Mouse (Mus musculus) forelimb bud, embryonic 11.5 days (tissue): ENCODE measurements around the gene Dock7.

Experiments used
- DNase-seq: peaks from one replicate; pipeline ENCODE4 v3.0.0-alpha.2; 2012; ENCODE audit warnings: low read depth, low spot score

The Dock7 gene

DNA sequence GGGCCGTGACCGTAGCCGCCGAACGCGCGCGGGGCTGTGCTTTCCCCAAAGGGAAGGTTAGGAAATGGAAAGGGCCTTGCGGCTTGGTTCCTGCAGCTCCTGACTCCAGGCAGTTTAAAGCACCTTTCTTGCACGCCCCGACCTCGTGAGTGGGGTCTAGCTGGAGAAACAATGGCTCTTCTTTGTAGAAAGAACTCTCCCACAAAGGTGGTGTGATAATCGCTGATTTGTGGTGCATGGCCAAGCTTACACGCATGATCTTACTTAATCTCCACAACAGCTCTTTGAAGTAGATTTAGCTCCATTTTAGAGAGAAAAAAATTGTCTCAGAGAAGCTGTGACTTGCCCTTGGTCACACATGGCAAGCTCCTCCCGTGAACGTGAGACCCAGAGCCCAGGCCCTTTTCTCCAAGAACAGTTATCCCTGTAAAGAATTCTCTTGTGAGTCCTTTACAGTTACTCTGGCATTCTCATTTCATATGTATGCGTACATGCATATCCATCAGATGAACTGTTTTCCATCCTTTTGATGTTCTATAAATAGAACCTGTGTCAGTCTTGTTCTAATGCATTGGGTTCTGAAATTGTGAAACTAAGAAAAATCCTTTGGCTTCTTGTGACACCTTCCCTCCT is 524 bp upstream of the Dock7 start:
- peak; percentile 35 for DNase-seq

GRCm38 (mm10) chr4:99119051-99119450 is 1.7 kb downstream of the Dock7 start:
- DNase-seq, result no peak

- DNase-seq, result no peak
Measured at GRCm38 (mm10) chr4:99115797-99116196, 4.9 kb downstream of the Dock7 start.

DNA sequence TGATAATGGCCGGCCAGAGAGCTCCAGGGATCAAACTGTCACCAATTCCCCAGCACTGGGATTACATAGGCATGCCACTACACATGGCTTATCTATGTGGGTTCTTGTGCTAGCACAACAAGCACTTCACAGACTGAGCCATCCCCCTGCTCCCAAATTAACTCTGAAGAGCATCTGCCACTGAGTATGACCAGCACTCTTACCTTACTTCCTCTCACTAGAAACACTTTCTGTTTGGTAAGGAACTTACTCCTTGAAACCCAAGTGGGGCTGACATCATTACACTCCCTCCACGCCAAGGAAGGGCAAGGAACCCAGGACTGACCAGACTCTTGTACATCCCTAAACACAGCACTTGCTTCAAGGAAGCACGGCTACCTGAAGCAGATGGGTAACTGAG is 9.0 kb downstream of the Dock7 start:
- DNase-seq, result no peak

DNA sequence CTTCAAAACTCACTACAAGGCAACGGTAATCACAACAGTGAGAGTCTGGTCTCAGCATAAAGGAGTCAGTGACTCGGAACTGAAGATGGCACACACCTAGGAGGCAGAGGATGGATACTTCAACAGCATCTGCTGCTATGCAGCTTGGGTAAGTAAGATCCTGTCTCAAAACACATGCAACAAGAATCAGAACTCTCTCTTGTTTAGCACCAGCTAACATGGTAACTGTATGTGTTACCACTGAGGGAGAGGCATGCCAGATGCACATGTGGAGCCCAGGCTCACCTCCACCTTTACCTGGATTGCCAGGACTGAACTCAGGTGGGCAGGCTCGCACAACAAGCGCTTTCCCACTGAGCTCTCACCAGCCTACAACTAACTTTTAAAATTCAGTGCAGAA is 11.9 kb downstream of the Dock7 start:
- DNase-seq, result no peak

- no peak for DNase-seq
Measured at GRCm38 (mm10) chr4:99102846-99103245, 17.9 kb downstream of the Dock7 start.

- no peak for DNase-seq
Measured at GRCm38 (mm10) chr4:99100724-99101123, 20.0 kb downstream of the Dock7 start.

GRCm38 (mm10) chr4:99091777-99092176 is 28.9 kb downstream of the Dock7 start:
- DNase-seq, result no peak

DNA sequence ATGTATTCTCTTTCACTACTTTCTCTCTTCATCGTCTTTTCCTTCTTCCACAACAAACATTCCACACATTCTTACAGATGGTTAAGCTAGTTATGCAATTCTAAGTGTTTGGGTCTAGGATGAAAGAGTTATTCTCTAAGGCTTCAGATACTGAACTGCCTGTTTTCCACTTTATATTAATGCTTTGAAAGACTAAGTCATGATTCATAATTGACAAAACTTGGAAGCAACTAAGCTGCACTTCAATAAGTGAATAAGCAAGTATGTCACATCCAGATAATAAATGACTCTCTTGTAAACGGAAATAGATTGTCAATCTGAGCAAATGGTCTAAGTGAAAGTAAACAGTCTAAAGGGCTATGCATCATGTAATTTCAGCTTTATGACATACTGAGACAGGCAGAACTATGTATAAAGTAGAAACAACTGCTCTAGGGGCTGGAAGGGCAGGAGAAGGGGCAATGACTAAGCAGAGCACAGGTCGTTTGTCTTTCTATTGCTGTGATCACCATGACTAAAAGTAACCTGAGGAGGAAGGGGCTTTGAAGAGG is 29.5 kb downstream of the Dock7 start:
- DNase-seq, result no peak

DNA sequence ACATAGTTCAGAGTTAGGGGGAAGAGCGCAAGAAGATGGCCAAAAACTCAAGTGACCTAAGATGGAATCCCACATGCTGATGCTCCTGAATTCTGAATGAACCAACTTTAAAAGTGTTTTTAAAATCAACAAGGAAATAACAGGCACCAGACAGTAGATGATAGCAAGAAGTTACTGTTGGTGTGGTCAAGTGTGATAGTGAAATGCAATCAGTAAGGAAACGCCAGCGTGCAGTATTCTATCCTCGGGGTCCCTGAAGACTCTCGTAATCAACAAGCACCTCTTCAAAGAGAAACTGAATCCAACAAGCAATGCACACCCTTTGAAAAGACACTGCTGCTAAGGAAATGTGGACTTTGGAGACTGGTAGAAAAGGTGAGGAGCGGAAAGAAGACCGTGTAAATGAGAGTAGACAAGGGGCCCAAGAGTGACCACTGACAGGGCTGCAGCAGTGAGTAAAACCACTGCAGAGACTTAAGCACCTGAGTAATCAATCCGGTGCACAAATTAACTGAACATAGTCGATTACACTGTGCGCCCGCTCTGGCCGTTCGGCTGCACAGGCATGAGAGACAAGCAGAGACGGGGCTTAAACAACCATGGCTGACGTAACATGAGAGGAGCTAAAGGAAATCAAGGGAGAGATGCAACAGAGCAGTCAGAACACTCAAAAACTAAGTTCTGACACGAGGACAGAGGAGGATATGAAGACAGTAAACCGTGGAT is 32.8 kb downstream of the Dock7 start:
- no peak for DNase-seq

DNA sequence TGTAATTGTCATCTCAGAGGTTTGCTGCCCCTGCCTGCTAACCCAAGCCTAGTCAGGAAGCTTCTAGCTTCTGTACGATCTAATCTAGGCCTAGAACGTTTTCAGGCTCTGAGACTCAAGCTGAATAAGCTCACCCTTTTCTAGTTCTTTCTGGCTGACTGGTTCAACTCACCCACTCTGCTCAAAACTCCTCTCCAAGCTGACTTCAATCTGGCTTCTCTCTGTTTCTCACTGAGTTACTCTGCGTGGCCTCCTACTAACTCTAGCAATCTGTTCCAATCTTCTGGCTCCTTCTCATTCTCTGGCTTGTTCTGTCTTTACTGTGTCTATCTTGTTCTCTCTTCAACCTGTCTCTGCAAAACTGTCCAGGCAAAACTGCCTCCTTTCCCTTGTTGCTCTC is 36.9 kb downstream of the Dock7 start:
- no peak for DNase-seq

GRCm38 (mm10) chr4:99081169-99081568 is 39.5 kb downstream of the Dock7 start:
- no peak for DNase-seq

GRCm38 (mm10) chr4:99078005-99078404 is 42.7 kb downstream of the Dock7 start:
- DNase-seq, result no peak

DNA sequence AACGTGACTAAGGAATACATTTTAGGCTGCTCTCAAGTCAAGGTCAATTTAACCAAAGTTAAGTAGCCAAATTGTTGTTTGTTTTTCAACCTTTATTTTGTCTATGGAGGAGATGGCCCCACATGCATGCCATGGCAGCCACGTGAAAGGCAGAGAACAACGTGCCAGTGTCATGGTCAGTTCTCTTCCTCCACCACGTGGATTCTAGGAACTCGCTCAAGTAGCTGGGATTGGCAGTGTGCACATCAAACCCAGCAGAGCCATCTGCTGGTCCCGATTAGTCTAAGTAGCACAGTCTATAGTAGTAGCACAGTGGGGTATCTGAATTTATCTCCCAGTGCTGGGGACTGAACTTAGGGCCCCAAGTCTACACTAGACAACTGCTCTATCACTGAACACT is 51.9 kb downstream of the Dock7 start:
- DNase-seq, result no peak

- DNase-seq, result peak; percentile 46
Measured at GRCm38 (mm10) chr4:99064524-99064923, 56.2 kb downstream of the Dock7 start.

- DNase-seq, result no peak
Measured at GRCm38 (mm10) chr4:99048581-99048980, 72.1 kb downstream of the Dock7 start.

DNA sequence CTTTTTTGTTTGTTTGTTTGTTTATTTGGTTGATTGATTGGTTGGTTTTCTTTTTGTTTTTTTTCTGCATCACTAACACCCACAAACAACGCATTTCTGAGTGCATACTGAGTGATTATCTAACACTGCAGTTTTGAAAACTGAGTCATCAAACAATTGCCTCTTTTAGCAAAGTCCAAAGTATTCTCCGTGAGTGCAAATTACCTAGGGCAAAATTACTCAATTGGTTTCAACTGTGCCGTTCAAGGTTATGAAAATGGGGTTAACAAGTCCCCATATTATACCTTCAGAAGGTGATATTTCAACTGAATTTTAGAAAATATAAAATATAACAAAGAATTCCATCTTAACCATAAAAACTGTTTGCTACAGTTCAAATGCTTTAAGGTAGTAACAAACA is 74.2 kb downstream of the Dock7 start:
- no peak for DNase-seq

- no peak for DNase-seq
Measured at GRCm38 (mm10) chr4:99044854-99045253, 75.9 kb downstream of the Dock7 start.

GRCm38 (mm10) chr4:99032921-99033320 is 87.8 kb downstream of the Dock7 start:
- no peak for DNase-seq

- no peak for DNase-seq
Measured at GRCm38 (mm10) chr4:99030686-99031085, 90.0 kb downstream of the Dock7 start, which contains the start of gene Angptl3. Gene Angptl3 (plus strand): TSS chr4:99030954.

- DNase-seq, result no peak
Measured at GRCm38 (mm10) chr4:99028377-99028776, 92.3 kb downstream of the Dock7 start.

- DNase-seq, result no peak
Measured at GRCm38 (mm10) chr4:99022221-99022620, 98.5 kb downstream of the Dock7 start.

GRCm38 (mm10) chr4:99011039-99011438 is 109.7 kb downstream of the Dock7 start:
- no peak for DNase-seq
